Mouse (Mus musculus) embryonic facial prominence, embryonic 15.5 days (tissue): ENCODE data around the gene Ino80e. TPM values are rescaled to one million over a fixed set of nuclear protein-coding genes. Genes with fewer than 3 reads are reported as not detected.

Source experiments
- ATAC-seq: fragments of 200-750 bp; cut with Nextera tagmentation; 2 replicates; pipeline ENCODE4 v1.8.0; 2017; ENCODE audit warnings: low read depth, moderate TSS enrichment; ENCODE audit not compliant: insufficient number of reproducible peaks, low FRiP score, low TSS enrichment
- H3K27ac ChIP-seq: fragments of 300-500 bp; sonication (generic); replicated peaks from 2 replicates; pipeline ENCODE4 v1.5.1; 2015; ENCODE audit warnings: mild to moderate bottlenecking, inconsistent platforms
- H3K27me3 ChIP-seq: fragments of 300-500 bp; sonication (generic); 2 replicates; pipeline ENCODE4 v1.6.1; 2015; ENCODE audit warnings: inconsistent platforms
- H3K36me3 ChIP-seq: fragments of 300-500 bp; sonication (generic); 2 replicates; pipeline ENCODE4 v1.6.1; 2015; ENCODE audit warnings: mild to moderate bottlenecking, inconsistent platforms
- H3K4me1 ChIP-seq: fragments of 300-500 bp; sonication (generic); 2 replicates; pipeline ENCODE4 v1.6.1; 2015; ENCODE audit warnings: inconsistent platforms
- H3K4me2 ChIP-seq: fragments of 300-500 bp; sonication (generic); replicated peaks from 2 replicates; pipeline ENCODE4 v1.6.1; 2015; ENCODE audit warnings: mild to moderate bottlenecking, inconsistent platforms
- H3K4me3 ChIP-seq: fragments of 300-500 bp; sonication (generic); replicated peaks from 2 replicates; pipeline ENCODE4 v1.5.1; 2015; ENCODE audit warnings: mild to moderate bottlenecking, inconsistent platforms
- H3K9ac ChIP-seq: fragments of 300-500 bp; sonication (generic); 2 replicates; pipeline ENCODE4 v1.6.1; 2015; ENCODE audit warnings: inconsistent platforms
- H3K9me3 ChIP-seq: fragments of 300-500 bp; sonication (generic); replicated peaks from 2 replicates; pipeline ENCODE4 v1.6.1; 2016; ENCODE audit warnings: inconsistent platforms
- WGBS: fragments of 180-500 bp; shearing (Covaris S2); methylation state at CpG from one replicate; pipeline ENCODE4 v1.1.7; 2015; 5-methylcytosine and 5-hydroxymethylcytosine counted together
- polyA plus RNA-seq: library from polyadenylated mRNA; unstranded; fragments of >200 nt; fragmentation: Nextera tagmentation; extraction: Ambion mirVana; gene quantifications from 2 replicates; pipeline ENCODE4 v1.2.1, GENCODE M21; 2015

Ino80e gene
- polyA plus RNA-seq, 1 experiment from 2014 or later: 92.0 TPM

- peak overlapping the region; percentile 77 for H3K4me3 ChIP-seq
- 1% methylated on average over 43 of the region's 43 CpGs for WGBS
These were observed 53.3 kb downstream of the Ino80e start for GRCm38 (mm10) chr7:126808703-126809455.

GRCm38 (mm10) chr7:126807405-126807804, 54.8 kb downstream of the Ino80e start:
- Histone ChIP-seq H3K36me3 (no peaks in the 10 kb centered on the region), H3K27me3 (no peaks in the 10 kb centered on the region), H3K4me2 (peak overlapping the region; percentile 80), H3K4me3 (peak overlapping the region; percentile 77), H3K9ac (0 out of 2 replicates have a peak overlapping the region, but pooled peaks have one; percentile 81), H3K9me3 (no peaks in the 10 kb centered on the region), H3K4me1 (peaks cover 22% of the 10 kb centered on the region), H3K27ac (no peak overlapping the region)
- 66% methylated on average over 4 of the region's 4 CpGs for WGBS
- ATAC-seq: no peak

More at GRCm38 (mm10) chr7:126808703-126809455, 53.3 kb downstream of the Ino80e start:
- no peaks in the 10 kb centered on the region for H3K36me3 ChIP-seq
- peak overlapping the region; percentile 80 for H3K4me2 ChIP-seq
- peak overlapping the region; percentile 81 for H3K27ac ChIP-seq
- H3K9ac ChIP-seq: peak overlapping the region; percentile 81
- H3K9me3 ChIP-seq: no peaks in the 10 kb centered on the region
- H3K4me1 ChIP-seq: peaks cover 22% of the 10 kb centered on the region
- H3K27me3 ChIP-seq: no peaks in the 10 kb centered on the region
- peak; percentile 89 for ATAC-seq

- no peaks in the 10 kb centered on the region for H3K36me3 ChIP-seq
- WGBS: 79% methylated on average over 6 of the region's 6 CpGs
- peaks cover 22% of the 10 kb centered on the region for H3K4me1 ChIP-seq
- no peaks in the 10 kb centered on the region for H3K9me3 ChIP-seq
- H3K27me3 ChIP-seq: no peaks in the 10 kb centered on the region
- H3K4me3 ChIP-seq: no peak overlapping the region
- no peak overlapping the region for H3K4me2 ChIP-seq
- H3K9ac ChIP-seq: no peak overlapping the region
- no peak for ATAC-seq
- no peak overlapping the region for H3K27ac ChIP-seq
These were observed 55.2 kb downstream of the Ino80e start for GRCm38 (mm10) chr7:126806956-126807355.

GRCm38 (mm10) chr7:126803751-126804150, 58.4 kb downstream of the Ino80e start:
- no peaks in the 10 kb centered on the region for H3K9me3 ChIP-seq
- no peak overlapping the region; the same call in 1 of the 2 replicates for H3K27ac ChIP-seq
- no peaks in the 10 kb centered on the region for H3K36me3 ChIP-seq
- H3K9ac ChIP-seq: no peak overlapping the region
- no peak for ATAC-seq
- no peaks in the 10 kb centered on the region for H3K27me3 ChIP-seq
- H3K4me1 ChIP-seq: peaks cover 33% of the 10 kb centered on the region
- H3K4me3 ChIP-seq: no peak overlapping the region
- H3K4me2 ChIP-seq: no peak overlapping the region

GRCm38 (mm10) chr7:126803181-126803580, 59.0 kb downstream of the Ino80e start:
- H3K36me3 ChIP-seq: no peaks in the 10 kb centered on the region
- H3K9ac ChIP-seq: no peak overlapping the region
- ATAC-seq: no peak
- H3K27me3 ChIP-seq: no peaks in the 10 kb centered on the region
- no peak overlapping the region for H3K4me3 ChIP-seq
- no peaks in the 10 kb centered on the region for H3K9me3 ChIP-seq
- no peak overlapping the region; the same call in 1 of the 2 replicates for H3K27ac ChIP-seq
- H3K4me2 ChIP-seq: no peak overlapping the region
- peaks cover 29% of the 10 kb centered on the region for H3K4me1 ChIP-seq
- 81% methylated on average over 6 of the region's 6 CpGs for WGBS

GRCm38 (mm10) chr7:126802134-126802889, 59.9 kb downstream of the Ino80e start:
- WGBS: 76% methylated on average over 11 of the region's 11 CpGs
- H3K9ac ChIP-seq: no peak overlapping the region
- H3K4me2 ChIP-seq: no peak overlapping the region
- peaks cover 29% of the 10 kb centered on the region for H3K4me1 ChIP-seq
- H3K9me3 ChIP-seq: no peaks in the 10 kb centered on the region
- no peak for ATAC-seq
- H3K4me3 ChIP-seq: no peak overlapping the region
- H3K27ac ChIP-seq: no peak overlapping the region
- H3K27me3 ChIP-seq: no peaks in the 10 kb centered on the region
- peaks cover 3% of the 10 kb centered on the region; the same call in 1 of the 2 replicates for H3K36me3 ChIP-seq

- no peak for ATAC-seq
- H3K9me3 ChIP-seq: no peaks in the 10 kb centered on the region
- 90% methylated on average over 16 of the region's 16 CpGs for WGBS
- no peaks in the 10 kb centered on the region for H3K27me3 ChIP-seq
- peaks cover 38% of the 10 kb centered on the region for H3K4me1 ChIP-seq
- H3K4me3 ChIP-seq: no peak overlapping the region
- no peak overlapping the region for H3K9ac ChIP-seq
- H3K27ac ChIP-seq: peak overlapping the region; percentile 99; the same call in 1 of the 2 replicates
- H3K36me3 ChIP-seq: peaks cover 15% of the 10 kb centered on the region
- H3K4me2 ChIP-seq: no peak overlapping the region
These were observed 61.1 kb downstream of the Ino80e start for GRCm38 (mm10) chr7:126801057-126801422.

Other genes starting within 250 kb of the Ino80e start
- gene Nupr1, start 231.5 kb downstream of the Ino80e start, polyA plus RNA-seq: 38.5 and 40.4 TPM in 2 replicates
- 43.4 and 49.5 TPM in 2 replicates for gene Sgf29, start 213.1 kb downstream of the Ino80e start, polyA plus RNA-seq
- 10.0 and 12.2 TPM in 2 replicates for gene Sult1a1, start 185.9 kb downstream of the Ino80e start, polyA plus RNA-seq
- gene Bola2, start 167.0 kb downstream of the Ino80e start, polyA plus RNA-seq: 121 TPM in 2 replicates
- gene Slx1b, start 166.6 kb downstream of the Ino80e start, polyA plus RNA-seq: 9.8 and 12.5 TPM in 2 replicates
- gene Coro1a, start 154.6 kb downstream of the Ino80e start, polyA plus RNA-seq: 43.8 and 44.7 TPM in 2 replicates
- gene Mapk3, start 102.8 kb downstream of the Ino80e start, polyA plus RNA-seq: 74.0 and 78.5 TPM in 2 replicates
- 11.1 and 12.4 TPM in 2 replicates for gene Gdpd3, start 96.0 kb downstream of the Ino80e start, polyA plus RNA-seq
- gene Ypel3, start 85.4 kb downstream of the Ino80e start, polyA plus RNA-seq: 145 and 148 TPM in 2 replicates
- gene Tbx6, start 80.9 kb downstream of the Ino80e start, polyA plus RNA-seq: 0.71 and 0.81 TPM in 2 replicates
- gene Ppp4c, start 69.9 kb downstream of the Ino80e start, polyA plus RNA-seq: 232 and 234 TPM in 2 replicates
- gene Fam57b, start 64.7 kb downstream of the Ino80e start, polyA plus RNA-seq: 0.53 and 0.71 TPM in 2 replicates
- gene 4930451I11Rik, start 30.7 kb downstream of the Ino80e start, polyA plus RNA-seq: not detected in 2 replicates
- 0.85 and 1.6 TPM in 2 replicates for gene Doc2a, start 15.0 kb downstream of the Ino80e start, polyA plus RNA-seq
- 26.8 and 33.3 TPM in 2 replicates for gene Hirip3, start 405 bp downstream of the Ino80e start, polyA plus RNA-seq
- 50.4 and 50.6 TPM in 2 replicates for gene Taok2, start 22.3 kb upstream of the Ino80e start, polyA plus RNA-seq
- gene Tmem219, start 60.5 kb upstream of the Ino80e start, polyA plus RNA-seq: 34.7 and 37.0 TPM in 2 replicates
- gene Kctd13, start 66.5 kb upstream of the Ino80e start, polyA plus RNA-seq: 19.1 and 20.2 TPM in 2 replicates
- 0.15 and 0.37 TPM in 2 replicates for gene Asphd1, start 87.2 kb upstream of the Ino80e start, polyA plus RNA-seq
- 0.63 and 0.88 TPM in 2 replicates for gene Sez6l2, start 88.2 kb upstream of the Ino80e start, polyA plus RNA-seq
- gene Cdipt, start 113.5 kb upstream of the Ino80e start, polyA plus RNA-seq: 106 TPM in 2 replicates
- gene Cdiptos, start 113.7 kb upstream of the Ino80e start, polyA plus RNA-seq: 3.2 TPM in 2 replicates
- 12.0 and 12.5 TPM in 2 replicates for gene Mvp, start 152.2 kb upstream of the Ino80e start, polyA plus RNA-seq
- gene Pagr1b, start 154.1 kb upstream of the Ino80e start, polyA plus RNA-seq: 0.33 and 0.43 TPM in 2 replicates
- gene Pagr1a, start 155.0 kb upstream of the Ino80e start, polyA plus RNA-seq: 40.9 and 73.0 TPM in 2 replicates
- 55.0 and 78.2 TPM in 2 replicates for gene Gm42742, start 158.7 kb upstream of the Ino80e start, polyA plus RNA-seq
- gene Prrt2, start 158.8 kb upstream of the Ino80e start, polyA plus RNA-seq: 18.9 and 21.9 TPM in 2 replicates
- gene Maz, start 164.7 kb upstream of the Ino80e start, polyA plus RNA-seq: 75.2 and 79.8 TPM in 2 replicates
- gene Kif22, start 180.1 kb upstream of the Ino80e start, polyA plus RNA-seq: 87.5 and 90.6 TPM in 2 replicates
- gene Zg16, start 225.0 kb upstream of the Ino80e start, polyA plus RNA-seq: not detected in 2 replicates
- gene AI467606, start 229.0 kb upstream of the Ino80e start, polyA plus RNA-seq: 4.8 and 6.3 TPM in 2 replicates